Mouse (Mus musculus) G1E (cell line): Measurements from ENCODE around the gene Bri3bp.

Experiments
- CTCF ChIP-seq: IDR thresholded peaks from 2 replicates; pipeline ENCODE4 v1.5.1; 2012; ENCODE audit warnings: low read depth, low read length, inconsistent platforms, mixed read lengths
- GATA1 ChIP-seq: IDR thresholded peaks from 2 replicates; pipeline ENCODE4 v1.6.1; 2012; ENCODE audit warnings: borderline replicate concordance, low read length, inconsistent platforms, mixed read lengths

DNA sequence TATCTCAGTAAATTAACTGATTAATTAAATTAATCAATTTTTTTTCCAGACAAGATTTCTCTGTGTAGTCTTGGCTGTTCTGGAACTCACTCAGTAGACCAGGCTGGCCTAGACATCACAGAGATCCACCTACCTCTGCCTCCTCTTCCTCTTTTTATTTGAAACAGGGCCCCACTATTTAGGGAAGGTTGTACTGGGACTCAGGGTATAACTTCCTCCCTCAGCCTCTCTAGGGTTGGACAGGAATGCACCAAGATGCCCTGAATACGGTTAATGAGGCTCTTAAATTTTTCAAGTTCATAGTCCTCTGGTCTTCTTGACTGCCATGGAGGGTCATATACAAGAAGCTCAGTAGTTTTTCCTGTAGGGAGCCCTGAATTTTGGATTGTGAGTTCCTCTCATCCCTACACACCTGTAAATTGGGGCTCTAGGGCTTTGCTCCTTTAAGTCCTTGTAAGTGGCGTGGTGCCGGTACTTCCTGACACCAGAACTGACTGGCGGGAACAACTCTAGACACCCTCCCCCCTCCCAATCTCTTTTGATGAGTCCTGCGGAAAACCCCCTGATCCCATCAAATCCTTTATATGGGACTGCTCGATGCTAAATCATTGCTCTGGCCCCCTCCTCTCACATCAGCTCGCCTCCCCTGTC, 660 bp upstream of the Bri3bp start:
- no peak for TF ChIP-seq GATA1
- no peak for TF ChIP-seq CTCF
